Mouse (Mus musculus): ENCODE results near the gene Bscl2.

The Bscl2 gene

GRCm38 (mm10) chr19:8837251-8837791, at the start of gene Bscl2:
TSS of gene Bscl2 (plus strand) at chr19:8837467.
- DNase-seq, result peak; percentile 83

DNA sequence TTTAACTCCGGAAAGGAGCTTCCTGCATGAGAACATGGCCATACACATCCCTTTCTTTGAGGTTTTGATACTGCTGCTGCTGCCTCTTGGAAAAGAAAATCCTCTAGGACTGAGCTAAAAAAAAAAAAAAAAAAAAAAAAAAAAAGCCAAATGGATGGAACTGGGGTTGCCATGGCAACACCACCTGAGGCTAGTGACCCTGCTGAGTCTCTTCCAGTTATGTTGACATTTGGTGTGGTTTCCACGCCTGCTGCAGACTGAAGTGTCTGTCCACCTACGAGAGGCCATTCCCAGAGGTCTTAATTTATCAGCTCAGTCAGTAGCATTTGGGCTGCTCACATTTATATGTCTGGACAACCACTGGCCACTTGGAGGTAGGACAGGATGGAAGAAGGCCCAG, 48.7 kb upstream of the Bscl2 start:
- DNase-seq, result no peak

DNA sequence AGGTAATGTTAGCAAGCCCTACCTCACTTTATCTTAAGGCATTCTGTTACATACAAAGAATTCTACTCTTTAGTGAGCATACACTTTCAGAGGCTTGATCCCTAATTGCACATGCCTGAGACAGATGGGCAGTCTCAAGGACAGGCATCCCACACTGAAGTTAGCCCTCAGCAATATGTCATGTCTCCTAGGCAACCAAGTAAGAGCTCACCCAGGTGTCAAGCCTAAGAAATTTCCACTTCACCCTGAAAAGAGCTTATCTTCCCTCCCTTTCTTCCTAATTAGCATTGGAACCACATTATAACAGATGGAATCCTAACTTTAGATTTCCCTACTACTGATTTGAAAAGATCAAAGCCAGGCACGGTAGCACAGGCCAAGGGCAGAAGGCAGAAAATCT, 48.1 kb upstream of the Bscl2 start:
- DNase-seq, result no peak

DNA sequence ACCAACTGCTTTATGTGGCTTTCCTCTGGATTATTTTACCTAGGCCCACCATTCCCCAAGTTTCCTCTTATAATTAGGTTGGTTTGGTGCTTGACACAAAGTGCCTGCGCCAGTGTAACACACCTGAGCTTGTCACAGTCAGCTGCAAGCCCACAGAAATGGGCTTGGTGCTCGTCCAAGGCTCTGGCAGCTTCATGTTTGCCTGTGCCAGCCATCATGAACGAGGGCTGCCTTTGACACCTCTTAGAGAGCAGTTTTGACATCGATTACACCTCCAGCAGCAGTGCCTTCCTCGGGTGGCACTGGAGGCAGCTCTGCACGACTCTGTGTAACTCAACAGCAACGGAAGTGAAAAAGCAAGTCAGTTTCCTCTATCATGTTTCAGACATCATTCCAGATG, 47.1 kb upstream of the Bscl2 start:
- DNase-seq, result no peak

DNA sequence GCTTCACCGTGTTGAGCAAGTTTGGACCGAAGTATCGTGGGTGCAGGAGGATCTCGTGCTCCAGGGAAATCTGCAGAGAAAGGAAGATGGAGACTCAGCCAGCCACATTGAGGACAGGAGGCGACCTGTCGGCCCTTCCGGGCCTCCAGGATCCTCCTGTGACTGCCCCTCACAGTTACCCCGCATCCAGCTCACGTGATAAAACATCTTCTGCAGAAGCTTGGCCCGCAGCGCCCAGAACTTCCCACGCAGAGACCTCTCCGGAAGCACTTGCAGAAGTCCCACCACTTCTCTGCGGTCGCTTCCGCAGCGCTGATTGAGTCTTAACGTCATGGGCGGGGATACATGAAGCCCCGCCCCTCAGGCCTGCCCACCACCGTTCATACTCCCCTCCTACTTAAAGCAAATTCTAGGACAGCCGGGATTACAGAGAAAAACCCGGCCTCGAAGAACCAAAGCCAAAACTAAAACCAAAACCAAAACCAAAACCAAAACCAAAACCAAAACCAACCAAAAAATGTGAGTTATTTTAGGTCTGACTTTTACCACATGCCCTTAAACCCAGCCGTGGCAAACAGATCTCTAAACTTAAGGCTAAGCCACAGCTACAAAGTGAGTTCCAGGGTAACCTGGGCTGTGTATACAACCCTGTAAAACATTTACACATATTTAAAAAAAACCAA, 38.9 kb upstream of the Bscl2 start, which contains the start of gene Polr2g:
Polr2g (minus strand) TSS at position 314 of the 683 bp plus-strand sequence.
- peak; percentile 86 for DNase-seq

GRCm38 (mm10) chr19:8798947-8799315, 38.3 kb upstream of the Bscl2 start:
- no peak for DNase-seq

DNA sequence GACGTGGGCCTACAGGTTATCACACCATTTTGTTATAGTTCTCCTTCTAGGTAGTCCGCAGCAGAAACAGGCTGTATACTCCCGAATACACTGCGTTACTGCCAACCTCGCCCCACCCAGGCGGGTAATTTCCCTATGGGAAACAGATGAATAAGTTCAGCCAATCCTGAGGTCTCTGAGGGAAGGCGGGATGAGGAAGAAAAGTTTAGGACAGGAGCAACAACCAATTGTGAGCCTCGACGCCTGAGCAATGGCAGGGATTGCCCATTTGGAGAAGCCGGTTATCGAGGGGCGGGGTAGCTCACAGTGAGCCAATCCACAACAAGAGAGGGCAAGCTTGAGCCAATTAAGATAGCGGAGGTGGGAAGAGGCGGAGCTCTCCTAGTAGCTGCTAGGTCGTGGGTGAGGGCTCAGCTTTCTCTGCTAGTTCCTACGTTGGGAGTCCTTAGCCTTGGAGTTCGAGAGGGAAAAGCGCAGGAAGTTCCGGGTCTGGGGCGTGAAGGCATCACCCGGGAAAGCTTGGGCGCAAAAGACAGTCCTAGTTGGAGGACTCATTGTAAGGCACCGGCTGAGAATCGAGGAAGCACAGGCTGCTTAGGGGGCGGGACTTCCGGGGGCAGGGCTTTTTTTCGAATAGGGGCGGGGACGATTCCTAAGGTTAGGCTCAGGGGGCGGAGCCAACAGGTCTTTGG, 35.0 kb upstream of the Bscl2 start, which contains the start of gene Zbtb3:
Zbtb3 (plus strand) TSS at position 426 of the 692 bp plus-strand sequence.
- DNase-seq, result peak; percentile 94

- no peak for DNase-seq
Observed at GRCm38 (mm10) chr19:8803204-8803780, 34.0 kb upstream of the Bscl2 start.

GRCm38 (mm10) chr19:8803879-8804660, 33.2 kb upstream of the Bscl2 start:
- DNase-seq, result no peak

DNA sequence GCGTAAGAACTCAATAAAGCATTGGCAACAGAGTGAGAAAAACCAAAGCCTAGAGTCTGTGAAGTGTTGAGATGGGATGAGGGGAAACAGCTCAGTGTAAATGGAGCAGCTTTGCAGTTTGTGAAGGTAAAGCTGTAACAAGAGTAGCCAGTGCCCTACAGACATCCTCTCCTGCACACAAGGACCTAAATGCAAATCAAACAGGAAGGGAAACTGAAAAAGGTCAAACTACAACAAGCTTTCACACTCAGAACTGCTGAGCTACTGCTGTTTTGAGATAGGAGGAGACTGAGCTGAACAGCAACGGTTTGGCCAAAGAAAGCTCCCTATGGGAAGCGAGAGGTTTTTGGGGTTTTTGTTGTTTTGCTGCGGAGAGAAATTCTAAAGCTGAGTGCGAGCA, 30.5 kb upstream of the Bscl2 start:
- DNase-seq, result no peak

DNA sequence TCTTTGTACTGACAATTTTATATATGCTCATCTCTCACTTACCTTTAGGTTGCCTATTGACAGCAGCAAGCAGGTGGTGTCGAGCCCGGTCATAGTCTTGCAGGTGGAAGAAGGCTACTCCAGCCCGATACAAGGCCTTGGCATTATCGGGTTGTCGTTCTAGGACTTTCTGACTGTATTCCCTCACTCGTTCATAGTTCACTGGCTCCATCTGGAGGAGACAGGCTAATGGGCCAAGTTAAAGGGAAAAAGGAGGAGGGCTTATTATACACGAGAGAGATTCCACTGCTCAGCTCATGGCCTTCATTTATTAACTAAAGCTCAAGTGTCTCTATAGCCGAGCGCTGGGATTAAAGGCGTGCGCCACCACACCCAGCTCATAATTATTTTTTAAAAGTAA, 21.5 kb upstream of the Bscl2 start:
- no peak for DNase-seq

DNA sequence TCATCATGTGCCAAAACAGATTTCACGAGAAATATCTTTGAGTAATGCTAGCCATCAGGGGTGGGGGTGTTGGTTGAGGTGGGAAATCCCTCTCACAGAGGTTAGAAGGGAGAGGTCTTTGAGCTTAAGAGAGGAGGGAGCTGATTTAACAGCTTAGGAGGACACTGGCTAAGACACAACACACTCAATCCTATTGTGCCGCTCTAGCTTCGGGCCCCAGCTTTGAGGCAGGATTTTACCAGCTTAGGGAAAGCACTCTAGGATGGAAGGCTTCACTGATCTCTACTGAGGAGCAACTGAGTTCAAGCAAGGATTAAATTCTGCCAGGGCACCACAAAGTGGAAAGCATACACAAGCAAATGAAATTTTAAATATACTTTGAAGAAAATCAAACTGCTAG, 20.3 kb upstream of the Bscl2 start:
- no peak for DNase-seq

- DNase-seq, result no peak
Observed at GRCm38 (mm10) chr19:8818301-8818798, 18.9 kb upstream of the Bscl2 start.

DNA sequence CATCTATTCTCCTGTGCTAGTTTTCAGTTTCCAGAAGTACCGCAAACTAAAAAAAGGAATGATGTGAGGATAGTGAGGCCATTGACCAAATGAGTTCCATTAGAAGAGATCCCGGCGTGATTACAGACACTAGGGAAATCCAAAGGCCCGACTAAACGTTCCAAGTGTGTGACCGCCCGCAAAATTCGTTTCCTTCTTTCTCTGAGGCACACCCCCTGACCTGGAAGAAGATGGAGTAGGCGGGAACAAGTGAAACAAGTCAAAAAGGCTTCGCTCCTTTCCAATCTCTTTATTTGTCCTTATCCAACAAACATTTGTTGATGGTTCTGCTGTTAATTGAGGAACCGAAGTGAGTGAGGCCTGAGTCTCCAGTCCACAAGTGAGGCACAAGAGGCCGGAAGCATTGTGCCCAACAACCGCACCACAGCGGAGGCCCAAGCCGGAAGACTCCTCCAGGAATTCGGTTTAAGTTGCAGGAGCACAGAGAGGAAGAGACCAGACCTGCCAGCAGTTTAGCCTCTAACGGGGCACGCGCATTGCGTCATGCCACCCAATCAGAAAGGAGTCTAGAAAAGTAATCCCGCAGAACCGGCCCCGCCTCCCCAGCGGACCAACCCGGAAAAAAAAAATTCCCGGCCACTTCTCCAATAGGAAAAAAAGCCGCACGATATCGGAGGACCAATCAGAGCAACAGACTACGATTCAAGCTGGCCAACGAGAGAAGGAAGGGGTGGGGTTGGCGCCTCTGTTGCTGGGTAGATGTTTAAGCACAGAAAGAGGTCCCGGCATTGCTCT, 18.3 kb upstream of the Bscl2 start, which contains the start of gene Ttc9c:
Ttc9c (minus strand) TSS at position 533 of the 795 bp plus-strand sequence.
- DNase-seq, result peak; percentile 94

- DNase-seq, result peak; percentile 98
Observed at GRCm38 (mm10) chr19:8819596-8820423, 17.5 kb upstream of the Bscl2 start, which contains the start of gene Hnrnpul2. TSS of gene Hnrnpul2 (plus strand) at chr19:8820010.

GRCm38 (mm10) chr19:8820424-8820956, 16.8 kb upstream of the Bscl2 start:
- DNase-seq, result no peak

- DNase-seq, result no peak
Observed at GRCm38 (mm10) chr19:8821146-8821545, 16.1 kb upstream of the Bscl2 start.

GRCm38 (mm10) chr19:8822696-8823095, 14.6 kb upstream of the Bscl2 start:
- peak; percentile 56 for DNase-seq

DNA sequence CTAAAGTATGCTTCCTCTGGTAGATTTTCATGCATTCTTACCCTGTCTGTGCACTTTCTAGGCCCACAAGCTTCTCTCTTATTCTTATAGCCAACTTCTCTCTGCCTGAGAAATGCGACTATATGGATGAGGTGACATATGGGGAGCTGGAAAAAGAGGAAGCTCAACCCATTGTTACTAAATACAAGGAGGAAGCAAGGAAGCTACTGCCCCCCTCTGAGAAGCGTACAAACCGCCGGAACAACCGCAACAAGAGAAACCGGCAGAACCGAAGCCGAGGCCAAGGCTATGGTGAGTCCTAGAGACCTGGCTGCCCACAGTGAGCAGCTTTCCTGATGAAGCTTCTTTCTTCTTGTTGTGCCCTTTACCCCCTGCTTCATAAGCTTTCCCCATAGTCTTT, 7.6 kb upstream of the Bscl2 start, which contains the start of gene AC129217.1:
AC129217.1 (plus strand) TSS at position 114 of the 400 bp plus-strand sequence.
- DNase-seq, result no peak

DNA sequence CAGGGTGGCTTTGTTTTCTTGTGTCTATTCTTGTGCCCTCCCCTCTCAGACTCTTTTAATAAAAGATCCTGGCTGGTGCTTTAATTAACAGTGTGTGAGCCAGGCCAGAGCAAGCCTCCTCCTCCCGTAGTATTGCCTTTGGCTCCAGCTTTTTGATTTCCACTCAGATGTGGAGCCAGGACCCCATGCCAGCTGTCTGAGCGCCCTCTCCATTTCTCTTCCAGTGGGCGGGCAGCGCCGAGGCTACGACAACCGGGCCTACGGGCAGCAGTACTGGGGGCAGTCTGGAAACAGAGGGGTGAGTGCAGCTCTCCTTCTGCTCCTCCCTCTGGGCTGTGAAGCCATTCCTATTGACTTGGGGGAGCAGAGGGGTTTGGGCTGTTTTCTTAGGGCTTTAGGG, 6.6 kb upstream of the Bscl2 start:
- DNase-seq, result no peak

All from cerebellum, adult 11 months (tissue).